Mouse (Mus musculus) limb, embryonic 15.5 days (tissue): Measurements from ENCODE around the gene Tfr2. TPM values are rescaled to one million over a fixed set of nuclear protein-coding genes. Genes with fewer than 3 reads are reported as not detected.

Experiments
- ATAC-seq: fragments of 200-750 bp; cut with Nextera tagmentation; 2 replicates; pipeline ENCODE4 v1.8.0; 2017; ENCODE audit warnings: low read depth, moderate TSS enrichment; ENCODE audit not compliant: insufficient number of reproducible peaks, low FRiP score, low TSS enrichment
- H3K27ac ChIP-seq: fragments of 300-500 bp; sonication (generic); 2 replicates; pipeline ENCODE4 v1.5.1; 2015; ENCODE audit warnings: moderate library complexity, mild to moderate bottlenecking, inconsistent platforms
- H3K27me3 ChIP-seq: fragments of 300-500 bp; sonication (generic); 2 replicates; pipeline ENCODE4 v1.6.1; 2015; ENCODE audit warnings: inconsistent platforms
- H3K36me3 ChIP-seq: fragments of 300-500 bp; sonication (generic); 2 replicates; pipeline ENCODE4 v1.6.1; 2015; ENCODE audit warnings: inconsistent platforms
- H3K4me1 ChIP-seq: fragments of 300-500 bp; sonication (generic); 2 replicates; pipeline ENCODE4 v1.6.1; 2015; ENCODE audit warnings: inconsistent platforms
- H3K4me2 ChIP-seq: fragments of 300-500 bp; sonication (generic); 2 replicates; pipeline ENCODE4 v1.6.1; 2015; ENCODE audit warnings: mild to moderate bottlenecking, inconsistent platforms
- H3K4me3 ChIP-seq: fragments of 300-500 bp; sonication (generic); 2 replicates; pipeline ENCODE4 v1.5.1; 2015; ENCODE audit warnings: mild to moderate bottlenecking, inconsistent platforms
- H3K9ac ChIP-seq: fragments of 300-500 bp; sonication (generic); 2 replicates; pipeline ENCODE4 v1.6.1; 2015; ENCODE audit warnings: inconsistent platforms
- H3K9me3 ChIP-seq: fragments of 300-500 bp; sonication (generic); 2 replicates; pipeline ENCODE4 v1.6.1; 2016; ENCODE audit warnings: inconsistent platforms
- WGBS: fragments of 180-500 bp; shearing (Covaris S2); methylation state at CpG from one replicate; pipeline ENCODE4 v1.1.7; 2015; 5-methylcytosine and 5-hydroxymethylcytosine counted together
- microRNA-seq: library from miRNA; unstranded; fragments of <30 nt; microRNA quantifications from one replicate; pipeline ENCODE4, GENCODE M21; 2016
- polyA plus RNA-seq: library from polyadenylated mRNA; unstranded; fragments of >200 nt; fragmentation: Nextera tagmentation; extraction: Ambion mirVana; gene quantifications from 2 replicates; pipeline ENCODE4 v1.2.1, GENCODE M21; 2015

Gene Tfr2
- polyA plus RNA-seq, 1 experiment from 2014 or later, result 1.4 TPM

DNA sequence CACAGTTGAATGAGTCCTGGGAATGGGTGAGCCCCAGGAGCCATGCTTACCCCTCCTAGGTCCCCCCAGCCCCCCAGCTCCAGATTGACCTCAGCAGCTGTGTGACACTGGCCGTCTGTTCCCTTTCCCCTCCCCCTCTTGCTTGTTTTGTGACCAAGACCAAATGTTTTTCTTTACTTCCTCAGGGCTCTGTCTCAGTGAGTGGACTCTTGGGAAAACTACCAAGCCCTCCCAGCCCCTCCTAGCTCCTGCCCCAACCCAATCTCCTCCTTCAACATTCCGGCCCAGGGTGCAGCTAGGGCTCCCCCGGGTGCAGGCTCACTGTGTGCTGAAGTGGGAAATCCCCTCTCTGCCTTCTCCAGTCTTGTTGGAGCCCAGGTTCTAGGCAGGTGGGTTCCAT lies 61.0 kb downstream of the Tfr2 start:
- Histone ChIP-seq H3K9me3 (no peaks in the 10 kb centered on the region), H3K4me2 (peak overlapping the region; percentile 88), H3K4me3 (peak overlapping the region; percentile 98), H3K27ac (peak overlapping the region; percentile 91), H3K27me3 (no peaks in the 10 kb centered on the region), H3K4me1 (peaks cover 44% of the 10 kb centered on the region), H3K9ac (0 out of 2 replicates have a peak overlapping the region, but pooled peaks have one; percentile 79), H3K36me3 (peaks cover 16% of the 10 kb centered on the region)
- no peak for ATAC-seq
- 17% methylated on average over 3 of the region's 3 CpGs for WGBS

DNA sequence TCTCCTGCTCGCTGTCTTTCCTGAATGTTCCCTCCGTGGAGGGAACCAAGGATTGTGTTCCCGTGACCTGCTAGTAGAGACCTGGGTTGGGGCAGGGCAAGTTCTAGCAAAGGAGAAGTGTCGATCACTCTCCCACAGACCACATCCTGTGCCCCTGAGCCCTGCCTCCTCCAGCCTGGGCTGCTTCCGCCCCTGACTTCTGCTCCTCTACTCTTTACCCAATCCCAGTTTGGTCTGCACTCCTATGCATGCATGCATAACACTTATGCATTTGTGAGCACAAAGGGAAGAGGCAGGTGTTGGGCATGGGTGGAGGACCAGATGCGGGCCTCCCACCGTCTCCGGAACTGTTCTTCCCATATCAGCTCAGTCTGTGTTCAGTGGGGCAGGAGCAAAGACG lies 61.5 kb downstream of the Tfr2 start:
- Histone ChIP-seq H3K27ac (peak overlapping the region; percentile 91), H3K4me3 (no peak overlapping the region; the same call in 1 of the 2 replicates), H3K27me3 (no peaks in the 10 kb centered on the region), H3K4me2 (peak overlapping the region; percentile 88; the same call in 1 of the 2 replicates), H3K4me1 (peaks cover 44% of the 10 kb centered on the region), H3K9ac (no peak overlapping the region), H3K36me3 (peaks cover 21% of the 10 kb centered on the region), H3K9me3 (no peaks in the 10 kb centered on the region)
- ATAC-seq, result no peak
- WGBS, result 61% methylated on average over 9 of the region's 9 CpGs

DNA sequence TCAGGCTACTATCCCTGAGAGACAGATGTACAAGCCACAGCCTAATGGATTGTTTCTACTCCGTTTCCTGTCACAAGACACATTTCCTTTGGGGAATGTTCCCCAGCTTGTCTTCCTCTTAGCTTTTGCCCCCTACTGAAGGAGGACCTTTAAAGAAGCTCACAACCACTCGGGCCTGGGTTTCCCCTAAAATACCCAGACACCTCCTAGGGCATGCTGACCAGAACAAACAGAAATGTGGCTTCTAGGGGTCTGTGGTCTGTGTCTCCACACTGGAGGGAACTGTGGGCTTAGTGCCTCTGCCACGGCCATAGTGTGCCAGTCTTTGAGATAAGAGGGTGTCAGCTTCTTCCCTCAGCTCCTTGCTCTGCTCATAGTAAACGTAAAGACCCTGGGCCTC lies 62.0 kb downstream of the Tfr2 start:
- H3K27me3 ChIP-seq, result no peaks in the 10 kb centered on the region
- no peak overlapping the region; the same call in 1 of the 2 replicates for H3K4me3 ChIP-seq
- H3K4me1 ChIP-seq, result peaks cover 44% of the 10 kb centered on the region
- no peaks in the 10 kb centered on the region for H3K9me3 ChIP-seq
- peaks cover 25% of the 10 kb centered on the region for H3K36me3 ChIP-seq
- WGBS, result 65% methylated on average over 4 of the region's 4 CpGs
- no peak overlapping the region for H3K4me2 ChIP-seq
- H3K9ac ChIP-seq, result no peak overlapping the region
- no peak for ATAC-seq
- peak overlapping the region; percentile 43; the same call in 1 of the 2 replicates for H3K27ac ChIP-seq

DNA sequence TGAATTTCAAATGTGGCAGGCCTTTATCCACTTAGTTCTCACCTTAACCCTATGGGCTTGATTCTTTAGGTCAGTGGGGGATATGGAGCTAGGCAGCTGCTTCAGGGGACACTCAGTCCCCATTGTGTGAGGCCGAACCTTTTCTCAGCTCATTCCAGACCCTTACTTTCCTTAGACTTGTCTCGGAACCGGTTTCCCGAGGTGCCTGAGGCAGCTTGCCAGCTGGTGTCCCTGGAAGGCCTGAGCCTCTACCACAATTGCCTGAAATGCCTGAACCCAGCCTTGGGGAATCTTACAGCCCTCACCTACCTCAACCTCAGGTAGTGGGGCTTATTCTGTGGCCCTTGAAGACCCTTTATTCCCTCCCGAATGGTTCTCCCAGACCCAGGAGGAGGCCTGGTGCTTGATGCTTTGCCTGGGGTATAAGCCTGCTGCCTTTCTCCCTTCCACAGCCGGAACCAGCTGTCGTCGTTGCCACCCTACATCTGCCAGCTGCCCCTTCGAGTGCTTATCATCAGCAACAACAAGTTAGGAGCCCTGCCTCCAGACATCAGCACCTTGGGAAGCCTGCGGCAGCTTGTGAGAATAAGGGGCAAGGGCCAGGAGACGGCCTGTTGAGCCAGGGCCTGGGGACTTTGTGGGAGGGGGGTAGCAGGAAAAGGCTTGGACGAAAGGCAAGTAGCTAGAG lies 63.9 kb downstream of the Tfr2 start:
- Histone ChIP-seq H3K9ac (no peak overlapping the region), H3K4me3 (no peak overlapping the region), H3K27me3 (no peaks in the 10 kb centered on the region), H3K36me3 (peaks cover 45% of the 10 kb centered on the region), H3K9me3 (no peaks in the 10 kb centered on the region), H3K4me2 (no peak overlapping the region), H3K27ac (0 out of 2 replicates have a peak overlapping the region, but pooled peaks have one; percentile 3), H3K4me1 (peaks cover 38% of the 10 kb centered on the region)
- ATAC-seq, result no peak
- 67% methylated on average over 12 of the region's 12 CpGs for WGBS

Small RNAs within 50 kb of the gene (microRNA-seq; reads per million reads assigned to microRNA genes)
- not detected for gene Mir6418

Other genes starting within 250 kb of the Tfr2 start
- 13.9 and 14.4 TPM in 2 replicates for gene Slc12a9, start 236.2 kb upstream of the Tfr2 start, polyA plus RNA-seq
- gene Ephb4, start 219.7 kb upstream of the Tfr2 start, polyA plus RNA-seq, result 61.1 and 68.6 TPM in 2 replicates
- 0.10 and 0.13 TPM in 2 replicates for gene Zan, start 92.8 kb upstream of the Tfr2 start, polyA plus RNA-seq
- 46.5 and 46.7 TPM in 2 replicates for gene Pop7, start 67.3 kb upstream of the Tfr2 start, polyA plus RNA-seq
- gene Gigyf1, start 51.3 kb upstream of the Tfr2 start, polyA plus RNA-seq, result 10.3 and 12.0 TPM in 2 replicates
- gene Epo, start 36.6 kb upstream of the Tfr2 start, polyA plus RNA-seq, result 0.26 TPM in 1 of 2 replicates, not detected in the other
- 350 and 394 TPM in 2 replicates for gene Gnb2, start 36.3 kb upstream of the Tfr2 start, polyA plus RNA-seq
- gene Actl6b, start 16.3 kb upstream of the Tfr2 start, polyA plus RNA-seq, result 0.35 and 0.36 TPM in 2 replicates
- gene Mospd3, start 31.2 kb downstream of the Tfr2 start, polyA plus RNA-seq, result 40.6 and 41.8 TPM in 2 replicates
- gene Pcolce, start 43.9 kb downstream of the Tfr2 start, polyA plus RNA-seq, result 303 and 362 TPM in 2 replicates
- 0.09 TPM in 1 of 2 replicates, not detected in the other for gene Fbxo24, start 59.2 kb downstream of the Tfr2 start, polyA plus RNA-seq
- 32.8 and 34.1 TPM in 2 replicates for gene Lrch4, start 59.3 kb downstream of the Tfr2 start, polyA plus RNA-seq
- gene Gm20605, start 59.3 kb downstream of the Tfr2 start, polyA plus RNA-seq, result 8.0 and 8.5 TPM in 2 replicates
- 4.8 and 6.0 TPM in 2 replicates for gene Sap25, start 71.5 kb downstream of the Tfr2 start, polyA plus RNA-seq
- 0.19 and 0.38 TPM in 2 replicates for gene Irs3, start 75.9 kb downstream of the Tfr2 start, polyA plus RNA-seq
- gene Agfg2, start 114.9 kb downstream of the Tfr2 start, polyA plus RNA-seq, result 15.9 and 17.4 TPM in 2 replicates
- 1.9 and 3.5 TPM in 2 replicates for gene Nyap1, start 171.8 kb downstream of the Tfr2 start, polyA plus RNA-seq
- 169 and 197 TPM in 2 replicates for gene Tsc22d4, start 175.9 kb downstream of the Tfr2 start, polyA plus RNA-seq
- gene Ppp1r35, start 209.0 kb downstream of the Tfr2 start, polyA plus RNA-seq, result 22.2 and 27.8 TPM in 2 replicates
- gene Mepce, start 217.8 kb downstream of the Tfr2 start, polyA plus RNA-seq, result 8.7 and 9.2 TPM in 2 replicates
- 19.7 and 24.4 TPM in 2 replicates for gene Zcwpw1, start 218.0 kb downstream of the Tfr2 start, polyA plus RNA-seq